Mouse (Mus musculus): Measurements from ENCODE around the gene Rgma. TPM values are rescaled to one million over a fixed set of nuclear protein-coding genes. Genes with fewer than 3 reads are reported as not detected.

The Rgma gene
- polyA plus RNA-seq, 2 experiments, result 0.05 to 0.06 TPM

GRCm38 (mm10) chr7:73355229-73355628 lies 20.1 kb upstream of the Rgma start:
- no peaks in the 10 kb centered on the region for H3K36me3 ChIP-seq (replicated peaks; ENCODE audit: control insufficient read depth, insufficient read depth, low read depth)
- no peak overlapping the region for H3K4me3 ChIP-seq (ENCODE audit: insufficient read depth in 1 of 2, low read depth in 2 of 2, low read length in 2 of 2)
- H3K27ac ChIP-seq, result no peak overlapping the region
- no peak for ATAC-seq (ENCODE audit: insufficient read depth)
- H3K4me1 ChIP-seq (replicated peaks; ENCODE audit: control insufficient read depth in 2 of 2, insufficient read depth in 2 of 2, low read length in 1 of 2), result no peaks in the 10 kb centered on the region
- TF ChIP-seq EP300 (IDR thresholded peaks at IDR 0.05; ENCODE audit: low read depth) (no peak), CTCF (IDR thresholded peaks at IDR 0.05; ENCODE audit: low read depth) (no peak)
- whole genome bisulfite sequencing (ENCODE audit: insufficient replicate concordance), result 60% methylated on average over 9 of the region's 9 CpGs
- no peak for DNase-seq (ENCODE audit: low read depth in 3 of 3, low spot score in 3 of 3)
- H3K4me2 ChIP-seq (ENCODE audit: low read depth), result no peak overlapping the region
- H3K9ac ChIP-seq (replicated peaks), result no peak overlapping the region
- H3K27me3 ChIP-seq (ENCODE audit: control insufficient read depth, insufficient read depth, low read length), result no peaks in the 10 kb centered on the region
- no peaks in the 10 kb centered on the region for H3K9me3 ChIP-seq (ENCODE audit: control insufficient read depth, low read length)

GRCm38 (mm10) chr7:73356901-73357300 lies 18.4 kb upstream of the Rgma start:
- no peak overlapping the region for H3K27ac ChIP-seq
- H3K36me3 ChIP-seq (replicated peaks; ENCODE audit: control insufficient read depth, insufficient read depth, low read depth), result no peaks in the 10 kb centered on the region
- no peaks in the 10 kb centered on the region for H3K27me3 ChIP-seq (ENCODE audit: control insufficient read depth, insufficient read depth, low read length)
- no peaks in the 10 kb centered on the region for H3K9me3 ChIP-seq (ENCODE audit: control insufficient read depth, low read length)
- no peaks in the 10 kb centered on the region for H3K4me1 ChIP-seq (replicated peaks; ENCODE audit: control insufficient read depth in 2 of 2, insufficient read depth in 2 of 2, low read length in 1 of 2)
- DNase-seq (ENCODE audit: low read depth in 3 of 3, low spot score in 3 of 3) (no peak), ATAC-seq (ENCODE audit: insufficient read depth) (no peak)
- H3K9ac ChIP-seq (replicated peaks), result no peak overlapping the region
- no peak overlapping the region for H3K4me2 ChIP-seq (ENCODE audit: low read depth)
- WGBS (ENCODE audit: insufficient replicate concordance), result 73% methylated on average over 5 of the region's 5 CpGs
- no peak overlapping the region for H3K4me3 ChIP-seq (ENCODE audit: insufficient read depth in 1 of 2, low read depth in 2 of 2, low read length in 2 of 2)
- no peak for TF ChIP-seq EP300 (IDR thresholded peaks at IDR 0.05; ENCODE audit: low read depth)
- no peak for TF ChIP-seq CTCF (IDR thresholded peaks at IDR 0.05; ENCODE audit: low read depth)

- DNase-seq (ENCODE audit: low read depth in 3 of 3, low spot score in 3 of 3), result no peak
Measured at GRCm38 (mm10) chr7:73357626-73358025, 17.7 kb upstream of the Rgma start.

GRCm38 (mm10) chr7:73365511-73365910 lies 9.8 kb upstream of the Rgma start:
- H3K27ac ChIP-seq, result no peak overlapping the region
- ATAC-seq (ENCODE audit: insufficient read depth) (no peak), DNase-seq (ENCODE audit: low read depth in 3 of 3, low spot score in 3 of 3) (no peak)
- no peak overlapping the region for H3K4me2 ChIP-seq (ENCODE audit: low read depth)
- H3K27me3 ChIP-seq (ENCODE audit: control insufficient read depth, insufficient read depth, low read length), result no peaks in the 10 kb centered on the region
- no peaks in the 10 kb centered on the region for H3K9me3 ChIP-seq (ENCODE audit: control insufficient read depth, low read length)
- 55% methylated on average over 4 of the region's 4 CpGs for WGBS (ENCODE audit: insufficient replicate concordance)
- H3K4me3 ChIP-seq (ENCODE audit: insufficient read depth in 1 of 2, low read depth in 2 of 2, low read length in 2 of 2), result no peak overlapping the region
- H3K4me1 ChIP-seq (replicated peaks; ENCODE audit: control insufficient read depth in 2 of 2, insufficient read depth in 2 of 2, low read length in 1 of 2), result no peaks in the 10 kb centered on the region
- H3K9ac ChIP-seq (replicated peaks), result no peak overlapping the region
- TF ChIP-seq CTCF (IDR thresholded peaks at IDR 0.05; ENCODE audit: low read depth), result no peak
- TF ChIP-seq EP300 (IDR thresholded peaks at IDR 0.05; ENCODE audit: low read depth), result no peak
- H3K36me3 ChIP-seq (replicated peaks; ENCODE audit: control insufficient read depth, insufficient read depth, low read depth), result no peaks in the 10 kb centered on the region

More at GRCm38 (mm10) chr7:73357626-73358025, 17.7 kb upstream of the Rgma start:
- WGBS (ENCODE audit: insufficient replicate concordance), result 69% methylated on average over 2 of the region's 2 CpGs
- TF ChIP-seq CTCF (IDR thresholded peaks at IDR 0.05; ENCODE audit: low read depth), result no peak
- TF ChIP-seq EP300 (IDR thresholded peaks at IDR 0.05; ENCODE audit: low read depth), result no peak
- no peaks in the 10 kb centered on the region for H3K36me3 ChIP-seq (replicated peaks; ENCODE audit: control insufficient read depth, insufficient read depth, low read depth)
- no peak overlapping the region for H3K27ac ChIP-seq
- H3K4me2 ChIP-seq (ENCODE audit: low read depth), result no peak overlapping the region
- no peak overlapping the region for H3K4me3 ChIP-seq (ENCODE audit: insufficient read depth in 1 of 2, low read depth in 2 of 2, low read length in 2 of 2)
- H3K4me1 ChIP-seq (replicated peaks; ENCODE audit: control insufficient read depth in 2 of 2, insufficient read depth in 2 of 2, low read length in 1 of 2), result no peaks in the 10 kb centered on the region
- H3K27me3 ChIP-seq (ENCODE audit: control insufficient read depth, insufficient read depth, low read length), result no peaks in the 10 kb centered on the region
- ATAC-seq (ENCODE audit: insufficient read depth), result no peak
- H3K9me3 ChIP-seq (ENCODE audit: control insufficient read depth, low read length), result no peaks in the 10 kb centered on the region
- no peak overlapping the region for H3K9ac ChIP-seq (replicated peaks)

- DNase-seq (ENCODE audit: low read depth in 3 of 3, low spot score in 3 of 3) (no peak), ATAC-seq (ENCODE audit: insufficient read depth) (no peak)
- H3K4me3 ChIP-seq (ENCODE audit: insufficient read depth in 1 of 2, low read depth in 2 of 2, low read length in 2 of 2), result no peak overlapping the region
- H3K9me3 ChIP-seq (ENCODE audit: control insufficient read depth, low read length), result no peaks in the 10 kb centered on the region
- WGBS (ENCODE audit: insufficient replicate concordance), result 78% methylated on average over 7 of the region's 7 CpGs
- H3K4me2 ChIP-seq (ENCODE audit: low read depth), result no peak overlapping the region
- no peak overlapping the region for H3K9ac ChIP-seq (replicated peaks)
- H3K27me3 ChIP-seq (ENCODE audit: control insufficient read depth, insufficient read depth, low read length), result no peaks in the 10 kb centered on the region
- no peaks in the 10 kb centered on the region for H3K4me1 ChIP-seq (replicated peaks; ENCODE audit: control insufficient read depth in 2 of 2, insufficient read depth in 2 of 2, low read length in 1 of 2)
- H3K27ac ChIP-seq, result no peak overlapping the region
- TF ChIP-seq EP300 (IDR thresholded peaks at IDR 0.05; ENCODE audit: low read depth) (no peak), CTCF (IDR thresholded peaks at IDR 0.05; ENCODE audit: low read depth) (no peak)
- no peaks in the 10 kb centered on the region for H3K36me3 ChIP-seq (replicated peaks; ENCODE audit: control insufficient read depth, insufficient read depth, low read depth)
Measured at GRCm38 (mm10) chr7:73365965-73366364, 9.3 kb upstream of the Rgma start.

Data from liver, embryonic 14.5 days (tissue).